Mouse (Mus musculus) kidney, embryonic 14.5 days (tissue): ENCODE measurements at regions not wholly inside any gene's neighbourhood (a gene's known extent, or its start where the extent isn't known, plus 50 kb on each side); places are given as distances from the start of the nearest gene placed in this dataset.
"Not testable (repeated sequence)": the region's sequence is repeated elsewhere in the genome, so short reads cannot be mapped to it uniquely, and the experiment has no call there.

Experiments
- ATAC-seq: fragments of 200-750 bp; cut with Nextera tagmentation; 2 replicates; pipeline ENCODE4 v1.8.0; 2017; ENCODE audit warnings: moderate number of reproducible peaks, mild to moderate bottlenecking, moderate TSS enrichment, moderate library complexity; ENCODE audit not compliant: low FRiP score, low TSS enrichment
- H3K27ac ChIP-seq: fragments of 300-500 bp; sonication (generic); 2 replicates; pipeline ENCODE4 v1.5.1; 2014; ENCODE audit warnings: low read depth, mild to moderate bottlenecking, low read length, moderate library complexity, mixed read lengths
- H3K27me3 ChIP-seq: fragments of 300-500 bp; sonication (generic); 2 replicates; pipeline ENCODE4 v1.6.1; 2014; ENCODE audit warnings: mild to moderate bottlenecking, low read length; ENCODE audit not compliant: control insufficient read depth, insufficient read depth
- H3K36me3 ChIP-seq: fragments of 300-500 bp; sonication (generic); 2 replicates; pipeline ENCODE4 v1.6.1; 2014; ENCODE audit warnings: low read length, mixed read lengths; ENCODE audit not compliant: control insufficient read depth, insufficient read depth
- H3K4me1 ChIP-seq: fragments of 300-500 bp; sonication (generic); 2 replicates; pipeline ENCODE4 v1.6.1; 2014; ENCODE audit warnings: low read length, mixed read lengths; ENCODE audit not compliant: control insufficient read depth, insufficient read depth
- H3K4me2 ChIP-seq: fragments of 300-500 bp; sonication (generic); replicated peaks from 2 replicates; pipeline ENCODE4 v1.6.1; 2014; ENCODE audit warnings: low read depth, mild to moderate bottlenecking, low read length
- H3K4me3 ChIP-seq: fragments of 300-500 bp; sonication (generic); 2 replicates; pipeline ENCODE4 v1.5.1; 2014; ENCODE audit warnings: mild to moderate bottlenecking, low read length
- H3K9ac ChIP-seq: fragments of 300-500 bp; sonication (generic); 2 replicates; pipeline ENCODE4 v1.6.1; 2014; ENCODE audit warnings: low read depth, mild to moderate bottlenecking, low read length, moderate library complexity
- H3K9me3 ChIP-seq: fragments of 300-500 bp; sonication (generic); 2 replicates; pipeline ENCODE4 v1.6.1; 2016; ENCODE audit warnings: low read length; ENCODE audit not compliant: control insufficient read depth
- WGBS: fragments of 180-500 bp; shearing (Covaris S2); extraction: QIAGEN DNeasy Blood & Tissue Kit; methylation state at CpG from one replicate; pipeline ENCODE4 v1.1.7; 2014; 5-methylcytosine and 5-hydroxymethylcytosine counted together

GRCm38 (mm10) chr15:59722661-59723413 lies 293.6 kb downstream of the 4933412E24Rik start:
- Histone ChIP-seq H3K4me1 (no peaks in the 10 kb centered on the region), H3K36me3 (no peaks in the 10 kb centered on the region), H3K4me3 (no peak overlapping the region), H3K4me2 (no peak overlapping the region), H3K27ac (no peak overlapping the region), H3K9ac (no peak overlapping the region), H3K9me3 (no peaks in the 10 kb centered on the region), H3K27me3 (no peaks in the 10 kb centered on the region)
- 89% methylated on average over 2 of the region's 2 CpGs for WGBS
- no peak for ATAC-seq

GRCm38 (mm10) chr15:59721420-59721819 lies 295.0 kb downstream of the 4933412E24Rik start:
- Histone ChIP-seq H3K9ac (no peak overlapping the region), H3K4me1 (no peaks in the 10 kb centered on the region), H3K4me3 (no peak overlapping the region), H3K27ac (no peak overlapping the region), H3K36me3 (no peaks in the 10 kb centered on the region), H3K27me3 (no peaks in the 10 kb centered on the region), H3K9me3 (no peaks in the 10 kb centered on the region), H3K4me2 (no peak overlapping the region)
- ATAC-seq, result no peak
- 83% methylated on average over 4 of the region's 4 CpGs for WGBS

- Histone ChIP-seq H3K9me3 (no peaks in the 10 kb centered on the region), H3K9ac (no peak overlapping the region)
- 91% methylated on average over 6 of the region's 6 CpGs for WGBS
These were observed 295.4 kb downstream of the 4933412E24Rik start for GRCm38 (mm10) chr15:59721018-59721417.

GRCm38 (mm10) chr15:59720149-59720548 lies 296.3 kb downstream of the 4933412E24Rik start:
- H3K27me3 ChIP-seq, result no peaks in the 10 kb centered on the region
- H3K4me3 ChIP-seq, result no peak overlapping the region
- 97% methylated on average over 6 of the region's 6 CpGs for WGBS
- H3K4me1 ChIP-seq, result no peaks in the 10 kb centered on the region
- no peak overlapping the region for H3K4me2 ChIP-seq
- H3K36me3 ChIP-seq, result no peaks in the 10 kb centered on the region
- no peaks in the 10 kb centered on the region for H3K9me3 ChIP-seq
- no peak for ATAC-seq
- H3K27ac ChIP-seq, result no peak overlapping the region
- H3K9ac ChIP-seq, result no peak overlapping the region

More at GRCm38 (mm10) chr15:59721018-59721417, 295.4 kb downstream of the 4933412E24Rik start:
- H3K27ac ChIP-seq, result no peak overlapping the region
- no peak overlapping the region for H3K4me3 ChIP-seq
- no peaks in the 10 kb centered on the region for H3K4me1 ChIP-seq
- no peaks in the 10 kb centered on the region for H3K27me3 ChIP-seq
- no peak for ATAC-seq
- no peaks in the 10 kb centered on the region for H3K36me3 ChIP-seq
- no peak overlapping the region for H3K4me2 ChIP-seq

- H3K4me2 ChIP-seq, H3K4me1 ChIP-seq, H3K27me3 ChIP-seq, H3K27ac ChIP-seq, H3K9ac ChIP-seq, H3K4me3 ChIP-seq, H3K9me3 ChIP-seq, ATAC-seq, H3K36me3 ChIP-seq: not testable (repeated sequence)
- 61% methylated on average over 6 of the region's 6 CpGs for WGBS
These were observed 296.9 kb downstream of the 4933412E24Rik start for GRCm38 (mm10) chr15:59719383-59720128.

- no peak overlapping the region for H3K4me3 ChIP-seq
- no peak overlapping the region for H3K4me2 ChIP-seq
- peaks cover 15% of the 10 kb centered on the region for H3K4me1 ChIP-seq
- H3K27me3 ChIP-seq, result no peaks in the 10 kb centered on the region
- ATAC-seq, result no peak
- H3K9me3 ChIP-seq, result no peaks in the 10 kb centered on the region
- H3K9ac ChIP-seq, result no peak overlapping the region
- no peak overlapping the region for H3K27ac ChIP-seq
- 72% methylated on average over 6 of the region's 6 CpGs for WGBS
- no peaks in the 10 kb centered on the region for H3K36me3 ChIP-seq
These were observed 299.5 kb downstream of the 4933412E24Rik start for GRCm38 (mm10) chr15:59716872-59717271.

GRCm38 (mm10) chr15:59715951-59716350 lies 300.5 kb downstream of the 4933412E24Rik start:
- H3K4me2 ChIP-seq, result no peak overlapping the region
- no peaks in the 10 kb centered on the region for H3K27me3 ChIP-seq
- H3K27ac ChIP-seq, result no peak overlapping the region
- H3K4me3 ChIP-seq, result no peak overlapping the region
- no peaks in the 10 kb centered on the region for H3K36me3 ChIP-seq
- H3K4me1 ChIP-seq, result peaks cover 15% of the 10 kb centered on the region
- no peak for ATAC-seq
- 85% methylated on average over 3 of the region's 3 CpGs for WGBS
- H3K9me3 ChIP-seq, result no peaks in the 10 kb centered on the region
- no peak overlapping the region for H3K9ac ChIP-seq

- ATAC-seq, result peak; percentile 73
- peak overlapping the region; percentile 38; the same call in 1 of the 2 replicates for H3K27ac ChIP-seq
These were observed 302.3 kb downstream of the 4933412E24Rik start for GRCm38 (mm10) chr15:59713965-59714739.

More at GRCm38 (mm10) chr15:59713965-59714739, 302.3 kb downstream of the 4933412E24Rik start:
- H3K4me3 ChIP-seq, result no peak overlapping the region
- no peaks in the 10 kb centered on the region for H3K9me3 ChIP-seq
- H3K36me3 ChIP-seq, result no peaks in the 10 kb centered on the region
- no peaks in the 10 kb centered on the region for H3K27me3 ChIP-seq
- no peak overlapping the region for H3K4me2 ChIP-seq
- 15% methylated on average over 8 of the region's 8 CpGs for WGBS
- H3K9ac ChIP-seq, result no peak overlapping the region
- peaks cover 15% of the 10 kb centered on the region for H3K4me1 ChIP-seq
